Mouse (Mus musculus) CH12.LX (cell line): ENCODE results near the gene Olfr896-ps1. TPM values are rescaled to one million over a fixed set of nuclear protein-coding genes. Genes with fewer than 3 reads are reported as not detected.

Experiments
- DNase-seq: peaks from one replicate; pipeline ENCODE4 v3.0.0-alpha.2; 2013; ENCODE audit errors: extremely low read depth
- H3K27ac ChIP-seq: 2 replicates; pipeline ENCODE4 v1.5.1; 2012; ENCODE audit warnings: low read depth, mild to moderate bottlenecking, control low read depth, moderate library complexity; ENCODE audit not compliant: insufficient read depth
- H3K27me3 ChIP-seq: replicated peaks from 2 replicates; pipeline ENCODE3; 2012; ENCODE audit warnings: inconsistent platforms
- H3K36me3 ChIP-seq, 2 experiments: replicated peaks in 1 of 2; 2 replicates each; pipeline versions ENCODE3 to v1.6.1; 2012; ENCODE audit warnings: inconsistent platforms in 1 of 2, low read length in 1 of 2, mild to moderate bottlenecking in 1 of 2, mixed read lengths in 1 of 2, moderate library complexity in 1 of 2; ENCODE audit not compliant: control insufficient read depth in 1 of 2, insufficient read depth in 1 of 2
- H3K4me1 ChIP-seq, 2 experiments: 2 replicates each; pipeline ENCODE4 v1.6.1; 2012; ENCODE audit warnings: inconsistent platforms in 1 of 2, moderate library complexity in 1 of 2; ENCODE audit not compliant: insufficient read depth in 2 of 2, control insufficient read depth in 1 of 2
- H3K4me2 ChIP-seq: 2 replicates; pipeline ENCODE4 v1.6.1; 2012; ENCODE audit warnings: low read depth, mild to moderate bottlenecking, control low read depth; ENCODE audit not compliant: poor library complexity, insufficient read depth, severe bottlenecking
- H3K4me3 ChIP-seq, 3 experiments: fragments of 150-350 bp in 1 of 3; sonication (generic) in 1 of 3; replicated peaks in 1 of 3; 2 replicates each; pipeline versions ENCODE3 to v1.5.1; 2011 to 2012; ENCODE audit warnings: low read depth in 2 of 3, low read length in 2 of 3, mild to moderate bottlenecking in 2 of 3, moderate library complexity in 2 of 3, control low read depth in 1 of 3, improper control_type of control experiment in 1 of 3, inconsistent platforms in 1 of 3, mixed read lengths in 1 of 3; ENCODE audit not compliant: poor library complexity in 1 of 3
- H3K79me2 ChIP-seq: replicated peaks from 2 replicates; pipeline ENCODE4 v1.6.1; 2012; ENCODE audit warnings: mild to moderate bottlenecking, moderate library complexity; ENCODE audit not compliant: control insufficient read depth, poor library complexity, insufficient read depth, severe bottlenecking; ENCODE audit errors: extremely low read depth
- H3K9ac ChIP-seq: 2 replicates; pipeline ENCODE4 v1.6.1; 2012; ENCODE audit warnings: low read depth, mild to moderate bottlenecking, control low read depth, moderate library complexity; ENCODE audit not compliant: insufficient read depth
- H3K9me3 ChIP-seq: replicated peaks from 2 replicates; pipeline ENCODE3; 2012; ENCODE audit warnings: low read length, inconsistent platforms, mixed read lengths
- CHD1 ChIP-seq: IDR thresholded peaks from 2 replicates; pipeline ENCODE4 v1.6.1; 2012; ENCODE audit warnings: low read depth, low read length, improper control_type of control experiment, inconsistent platforms
- CTCF ChIP-seq, 2 experiments: IDR thresholded peaks in 1 of 2; conservative IDR thresholded peaks in 1 of 2; 2 replicates each; pipeline ENCODE4 v1.5.1; 2011 to 2012; ENCODE audit warnings: low read depth in 2 of 2, low read length in 2 of 2, improper control_type of control experiment in 1 of 2, inconsistent platforms in 1 of 2, mild to moderate bottlenecking in 1 of 2, moderate library complexity in 1 of 2
- E2F4 ChIP-seq: IDR thresholded peaks from 2 replicates; pipeline ENCODE4 v1.6.1; 2011; ENCODE audit warnings: low read depth, low read length, improper control_type of control experiment; ENCODE audit not compliant: insufficient replicate concordance
- ELF1 ChIP-seq: IDR thresholded peaks from 2 replicates; pipeline ENCODE4 v1.6.1; 2014; ENCODE audit warnings: low read depth, mild to moderate bottlenecking, inconsistent platforms, low read length, improper control_type of control experiment
- ETS1 ChIP-seq: conservative IDR thresholded peaks from 2 replicates; pipeline ENCODE4 v1.6.1; 2012; ENCODE audit warnings: low read depth, mild to moderate bottlenecking, inconsistent platforms, low read length, improper control_type of control experiment, moderate library complexity
- HCFC1 ChIP-seq: IDR thresholded peaks from 2 replicates; pipeline ENCODE4 v1.6.1; 2012; ENCODE audit warnings: low read depth, mild to moderate bottlenecking, inconsistent platforms, low read length, improper control_type of control experiment
- IRF4 ChIP-seq: IDR thresholded peaks from 2 replicates; pipeline ENCODE4 v1.6.1; 2014; ENCODE audit warnings: low read depth, mild to moderate bottlenecking, inconsistent platforms, low read length, improper control_type of control experiment
- JUN ChIP-seq: IDR thresholded peaks from 2 replicates; pipeline ENCODE4 v1.6.1; 2011; ENCODE audit warnings: low read depth, mild to moderate bottlenecking, low read length, improper control_type of control experiment, moderate library complexity; ENCODE audit not compliant: insufficient read depth
- MAZ ChIP-seq: IDR thresholded peaks from 2 replicates; pipeline ENCODE4 v1.6.1; 2012; ENCODE audit warnings: low read depth, mild to moderate bottlenecking, inconsistent platforms, low read length, improper control_type of control experiment, moderate library complexity
- NRF1 ChIP-seq: IDR thresholded peaks from 2 replicates; pipeline ENCODE4 v1.6.1; 2014; ENCODE audit warnings: low read depth, mild to moderate bottlenecking, inconsistent platforms, low read length, improper control_type of control experiment, moderate library complexity
- POLR2A ChIP-seq: IDR thresholded peaks from 2 replicates; pipeline ENCODE4 v1.6.1; 2011; ENCODE audit warnings: low read depth, mild to moderate bottlenecking, improper control_type of control experiment, low read length
- RAD21 ChIP-seq: IDR thresholded peaks from 2 replicates; pipeline ENCODE4 v1.6.1; 2011; ENCODE audit warnings: low read depth, mild to moderate bottlenecking, low read length, improper control_type of control experiment, moderate library complexity
- RCOR1 ChIP-seq: conservative IDR thresholded peaks from 2 replicates; pipeline ENCODE4 v1.6.1; 2012; ENCODE audit warnings: low read depth, mild to moderate bottlenecking, inconsistent platforms, low read length, improper control_type of control experiment
- SIN3A ChIP-seq: IDR thresholded peaks from 2 replicates; pipeline ENCODE4 v1.6.1; 2012; ENCODE audit warnings: low read length, improper control_type of control experiment, inconsistent platforms
- SMC3 ChIP-seq: IDR thresholded peaks from 2 replicates; pipeline ENCODE4 v1.6.1; 2011; ENCODE audit warnings: low read depth, low read length, improper control_type of control experiment
- TBP ChIP-seq: conservative IDR thresholded peaks from 2 replicates; pipeline ENCODE4 v1.6.1; 2011; ENCODE audit warnings: low read depth, low read length, improper control_type of control experiment
- UBTF ChIP-seq: IDR thresholded peaks from 2 replicates; pipeline ENCODE4 v1.6.1; 2012; ENCODE audit warnings: low read depth, mild to moderate bottlenecking, inconsistent platforms, low read length, improper control_type of control experiment, moderate library complexity
- USF1 ChIP-seq: IDR thresholded peaks from 2 replicates; pipeline ENCODE4 v1.6.1; 2014; ENCODE audit warnings: low read depth, mild to moderate bottlenecking, inconsistent platforms, low read length, improper control_type of control experiment
- ZKSCAN1 ChIP-seq: IDR thresholded peaks from 2 replicates; pipeline ENCODE4 v1.6.1; 2012; ENCODE audit warnings: low read depth, inconsistent platforms, low read length, improper control_type of control experiment, borderline replicate concordance
- ZNF384 ChIP-seq: IDR thresholded peaks from 2 replicates; pipeline ENCODE4 v1.6.1; 2012; ENCODE audit warnings: low read depth, low read length, improper control_type of control experiment, inconsistent platforms
- dilution Hi-C: fragments of 300-500 bp; cut with MboI; formaldehyde crosslinking; loops from 2 replicates; pipeline ENCODE4 v1.14.3; 2020; ENCODE audit warnings: low sequenced_read_pairs; ENCODE audit not compliant: extremely low pct_unique_long_range_greater_than_20kb, extremely low pct_ligation_motif_present
- in situ Hi-C: fragments of 300-500 bp; cut with MboI; formaldehyde crosslinking; loops from 3 replicates; pipeline ENCODE4 v1.14.3; 2019; ENCODE audit warnings: low sequenced_read_pairs, low pct_ligation_motif_present, low pct_unique_long_range_greater_than_20kb, mixed read lengths
- polyA plus RNA-seq: library from polyadenylated mRNA; unstranded; fragments of >175 nt; gene quantifications from 2 replicates; pipeline ENCODE4 v1.2.1, GENCODE M21; 2012; ENCODE audit warnings: low read depth; ENCODE audit not compliant: insufficient read length
- total RNA-seq, 2 experiments: library from RNA; depleted of rRNA; stranded (reverse); fragments of 300-350 nt in 1 of 2; fragments of >200 nt in 1 of 2; gene quantifications; 2 replicates each; pipeline ENCODE4 v1.2.3; 2012 to 2014

Olfr896-ps1 gene
- total and polyA plus RNA-seq, 3 experiments, result not detected

GRCm38 (mm10) chr9:38267551-38267950 is 23.4 kb upstream of the Olfr896-ps1 start, which contains the start of gene Olfr895:
Gene Olfr895 (plus strand): TSS chr9:38267851.
- Histone ChIP-seq H3K27me3 (no peaks in the 10 kb centered on the region), H3K79me2 (no peaks in the 10 kb centered on the region)
- dilution Hi-C loops, result no loop called here
- TF ChIP-seq CHD1 (no peak), IRF4 (no peak), SIN3A (no peak), POLR2A (no peak), ETS1 (no peak), TBP (no peak), UBTF (no peak), E2F4 (no peak), MAZ (no peak)
- TF ChIP-seq, all 38 proteins: peak for 0
- Histone ChIP-seq H3K9ac (no peak within 1 kb of the TSS), H3K9me3 (no peaks in the 10 kb centered on the region), H3K4me3 (no peak within 1 kb of the TSS), H3K27ac (no peak within 1 kb of the TSS), H3K36me3 (no peaks in the 10 kb centered on the region), H3K4me1 (no peaks in the 10 kb centered on the region), H3K4me2 (no peak within 1 kb of the TSS)
- no peak for DNase-seq
- in situ Hi-C loops, result no loop called here

- no peak within 1 kb of the TSS for H3K27ac ChIP-seq
- no peaks in the 10 kb centered on the region for H3K9me3 ChIP-seq
- no peaks in the 10 kb centered on the region for H3K27me3 ChIP-seq
- TF ChIP-seq ZKSCAN1 (no peak), ELF1 (no peak), USF1 (no peak), CHD1 (no peak), UBTF (no peak), ZNF384 (no peak), RAD21 (no peak), SMC3 (no peak), NRF1 (no peak), HCFC1 (no peak), JUN (no peak), RCOR1 (no peak), CTCF (conservative IDR thresholded peaks at IDR 0.05 in 1 of 2, IDR thresholded peaks at IDR 0.05 in 1 of 2; ENCODE audit: low read depth in 2 of 2, low read length in 2 of 2) (no peak)
- in situ Hi-C loops, result no loop called here
- H3K4me1 ChIP-seq, result peaks cover 0 to 8% of the 10 kb centered on the region in 2 experiments; a peak in 1 of 4 replicates
- H3K4me3 ChIP-seq, result no peak within 1 kb of the TSS
- dilution Hi-C loops, result no loop called here
- H3K9ac ChIP-seq, result no peak within 1 kb of the TSS
- DNase-seq, result no peak
- no peaks in the 10 kb centered on the region for H3K36me3 ChIP-seq
- no peak within 1 kb of the TSS for H3K4me2 ChIP-seq
- H3K79me2 ChIP-seq, result no peaks in the 10 kb centered on the region
These were observed 37.9 kb downstream of the Olfr896-ps1 start, which contains the start of gene Olfr25 for GRCm38 (mm10) chr9:38328760-38329159. Gene Olfr25 (plus strand): TSS chr9:38329060.

Other genes starting within 250 kb of the Olfr896-ps1 start
Only the 20 nearest of the 24 such genes appear.
- gene Olfr887, start 207.0 kb upstream of the Olfr896-ps1 start, total RNA-seq (2012; rRNA removed), result not detected in 2 replicates
- gene Olfr887, start 207.0 kb upstream of the Olfr896-ps1 start, total RNA-seq (2014; rRNA removed), result not detected in 2 replicates
- not detected in 2 replicates for gene Olfr887, start 207.0 kb upstream of the Olfr896-ps1 start, polyA plus RNA-seq
- not detected in 2 replicates for gene Olfr888, start 183.0 kb upstream of the Olfr896-ps1 start, total RNA-seq (2012; rRNA removed)
- gene Olfr888, start 183.0 kb upstream of the Olfr896-ps1 start, total RNA-seq (2014; rRNA removed), result not detected in 2 replicates
- not detected in 2 replicates for gene Olfr888, start 183.0 kb upstream of the Olfr896-ps1 start, polyA plus RNA-seq
- gene Olfr889, start 175.9 kb upstream of the Olfr896-ps1 start, total RNA-seq (2012; rRNA removed), result 0.04 and 0.21 TPM in 2 replicates
- gene Olfr889, start 175.9 kb upstream of the Olfr896-ps1 start, total RNA-seq (2014; rRNA removed), result 0.04 TPM in 1 of 2 replicates, not detected in the other
- 0.22 and 0.27 TPM in 2 replicates for gene Olfr889, start 175.9 kb upstream of the Olfr896-ps1 start, polyA plus RNA-seq
- not detected in 2 replicates for gene Olfr890, start 148.6 kb upstream of the Olfr896-ps1 start, total RNA-seq (2012; rRNA removed)
- gene Olfr890, start 148.6 kb upstream of the Olfr896-ps1 start, total RNA-seq (2014; rRNA removed), result not detected in 2 replicates
- not detected in 2 replicates for gene Olfr890, start 148.6 kb upstream of the Olfr896-ps1 start, polyA plus RNA-seq
- not detected in 2 replicates for gene Olfr891, start 110.3 kb upstream of the Olfr896-ps1 start, total RNA-seq (2012; rRNA removed)
- not detected in 2 replicates for gene Olfr891, start 110.3 kb upstream of the Olfr896-ps1 start, total RNA-seq (2014; rRNA removed)
- not detected in 2 replicates for gene Olfr891, start 110.3 kb upstream of the Olfr896-ps1 start, polyA plus RNA-seq
- not detected in 2 replicates for gene Olfr893, start 82.7 kb upstream of the Olfr896-ps1 start, total RNA-seq (2012; rRNA removed)
- gene Olfr893, start 82.7 kb upstream of the Olfr896-ps1 start, total RNA-seq (2014; rRNA removed), result not detected in 2 replicates
- not detected in 2 replicates for gene Olfr893, start 82.7 kb upstream of the Olfr896-ps1 start, polyA plus RNA-seq
- not detected in 2 replicates for gene Olfr894, start 73.1 kb upstream of the Olfr896-ps1 start, total RNA-seq (2012; rRNA removed)
- gene Olfr894, start 73.1 kb upstream of the Olfr896-ps1 start, total RNA-seq (2014; rRNA removed), result not detected in 2 replicates
- not detected in 2 replicates for gene Olfr894, start 73.1 kb upstream of the Olfr896-ps1 start, polyA plus RNA-seq
- gene Olfr143, start 38.3 kb upstream of the Olfr896-ps1 start, total RNA-seq (2012; rRNA removed), result not detected in 2 replicates
- gene Olfr143, start 38.3 kb upstream of the Olfr896-ps1 start, total RNA-seq (2014; rRNA removed), result not detected in 2 replicates
- not detected in 2 replicates for gene Olfr143, start 38.3 kb upstream of the Olfr896-ps1 start, polyA plus RNA-seq
- not detected in 2 replicates for gene Olfr895, start 23.3 kb upstream of the Olfr896-ps1 start, total RNA-seq (2012; rRNA removed)
- gene Olfr895, start 23.3 kb upstream of the Olfr896-ps1 start, total RNA-seq (2014; rRNA removed), result not detected in 2 replicates
- gene Olfr895, start 23.3 kb upstream of the Olfr896-ps1 start, polyA plus RNA-seq, result not detected in 2 replicates
- gene Olfr25, start 38.0 kb downstream of the Olfr896-ps1 start, total RNA-seq (2012; rRNA removed), result not detected in 2 replicates
- gene Olfr25, start 38.0 kb downstream of the Olfr896-ps1 start, total RNA-seq (2014; rRNA removed), result not detected in 2 replicates
- gene Olfr25, start 38.0 kb downstream of the Olfr896-ps1 start, polyA plus RNA-seq, result not detected in 2 replicates
- not detected in 2 replicates for gene Olfr898, start 57.3 kb downstream of the Olfr896-ps1 start, total RNA-seq (2012; rRNA removed)
- not detected in 2 replicates for gene Olfr898, start 57.3 kb downstream of the Olfr896-ps1 start, total RNA-seq (2014; rRNA removed)
- not detected in 2 replicates for gene Olfr898, start 57.3 kb downstream of the Olfr896-ps1 start, polyA plus RNA-seq
- gene Olfr250, start 75.8 kb downstream of the Olfr896-ps1 start, total RNA-seq (2012; rRNA removed), result not detected in 2 replicates
- gene Olfr250, start 75.8 kb downstream of the Olfr896-ps1 start, total RNA-seq (2014; rRNA removed), result not detected in 2 replicates
- not detected in 2 replicates for gene Olfr250, start 75.8 kb downstream of the Olfr896-ps1 start, polyA plus RNA-seq
- gene Olfr251, start 86.0 kb downstream of the Olfr896-ps1 start, total RNA-seq (2012; rRNA removed), result not detected in 2 replicates
- not detected in 2 replicates for gene Olfr251, start 86.0 kb downstream of the Olfr896-ps1 start, total RNA-seq (2014; rRNA removed)
- not detected in 2 replicates for gene Olfr251, start 86.0 kb downstream of the Olfr896-ps1 start, polyA plus RNA-seq
- gene Olfr147, start 110.6 kb downstream of the Olfr896-ps1 start, total RNA-seq (2012; rRNA removed), result not detected in 2 replicates
- not detected in 2 replicates for gene Olfr147, start 110.6 kb downstream of the Olfr896-ps1 start, total RNA-seq (2014; rRNA removed)
- not detected in 2 replicates for gene Olfr147, start 110.6 kb downstream of the Olfr896-ps1 start, polyA plus RNA-seq
- gene Olfr901, start 138.3 kb downstream of the Olfr896-ps1 start, total RNA-seq (2012; rRNA removed), result not detected in 2 replicates
- not detected in 2 replicates for gene Olfr901, start 138.3 kb downstream of the Olfr896-ps1 start, total RNA-seq (2014; rRNA removed)
- gene Olfr901, start 138.3 kb downstream of the Olfr896-ps1 start, polyA plus RNA-seq, result not detected in 2 replicates
- gene Olfr902, start 156.5 kb downstream of the Olfr896-ps1 start, total RNA-seq (2012; rRNA removed), result not detected in 2 replicates
- not detected in 2 replicates for gene Olfr902, start 156.5 kb downstream of the Olfr896-ps1 start, total RNA-seq (2014; rRNA removed)
- gene Olfr902, start 156.5 kb downstream of the Olfr896-ps1 start, polyA plus RNA-seq, result not detected in 2 replicates
- gene Olfr904, start 172.0 kb downstream of the Olfr896-ps1 start, total RNA-seq (2012; rRNA removed), result not detected in 2 replicates
- not detected in 2 replicates for gene Olfr904, start 172.0 kb downstream of the Olfr896-ps1 start, total RNA-seq (2014; rRNA removed)
- gene Olfr904, start 172.0 kb downstream of the Olfr896-ps1 start, polyA plus RNA-seq, result not detected in 2 replicates
- not detected in 2 replicates for gene Olfr905, start 180.0 kb downstream of the Olfr896-ps1 start, total RNA-seq (2012; rRNA removed)
- not detected in 2 replicates for gene Olfr905, start 180.0 kb downstream of the Olfr896-ps1 start, total RNA-seq (2014; rRNA removed)
- not detected in 2 replicates for gene Olfr905, start 180.0 kb downstream of the Olfr896-ps1 start, polyA plus RNA-seq
- not detected in 2 replicates for gene Olfr906, start 196.0 kb downstream of the Olfr896-ps1 start, total RNA-seq (2012; rRNA removed)
- gene Olfr906, start 196.0 kb downstream of the Olfr896-ps1 start, total RNA-seq (2014; rRNA removed), result not detected in 2 replicates
- gene Olfr906, start 196.0 kb downstream of the Olfr896-ps1 start, polyA plus RNA-seq, result not detected in 2 replicates
- not detected in 2 replicates for gene Olfr907, start 204.7 kb downstream of the Olfr896-ps1 start, total RNA-seq (2012; rRNA removed)
- gene Olfr907, start 204.7 kb downstream of the Olfr896-ps1 start, total RNA-seq (2014; rRNA removed), result not detected in 2 replicates
- gene Olfr907, start 204.7 kb downstream of the Olfr896-ps1 start, polyA plus RNA-seq, result 0.11 TPM in 1 of 2 replicates, not detected in the other